Mouse (Mus musculus) heart, embryonic 12.5 days (tissue): ENCODE measurements around the gene Tmem131l. TPM values are rescaled to one million over a fixed set of nuclear protein-coding genes. Genes with fewer than 3 reads are reported as not detected.

Experiments
- ATAC-seq: fragments of 200-750 bp; cut with Nextera tagmentation; 2 replicates; pipeline ENCODE4 v1.8.0; 2017; ENCODE audit warnings: moderate TSS enrichment, moderate library complexity; ENCODE audit not compliant: insufficient number of reproducible peaks, low FRiP score
- H3K27ac ChIP-seq: fragments of 300-500 bp; sonication (generic); 2 replicates; pipeline ENCODE4 v1.5.1; 2016; ENCODE audit warnings: mild to moderate bottlenecking, moderate library complexity; ENCODE audit not compliant: poor library complexity, severe bottlenecking
- H3K27me3 ChIP-seq: fragments of 300-500 bp; sonication (generic); replicated peaks from 2 replicates; pipeline ENCODE4 v1.6.1; 2016; ENCODE audit warnings: mild to moderate bottlenecking, moderate library complexity
- H3K36me3 ChIP-seq: fragments of 300-500 bp; sonication (generic); 2 replicates; pipeline ENCODE4 v1.6.1; 2016; ENCODE audit warnings: mild to moderate bottlenecking, moderate library complexity
- H3K4me1 ChIP-seq: fragments of 300-500 bp; sonication (generic); replicated peaks from 2 replicates; pipeline ENCODE4 v1.6.1; 2016; ENCODE audit warnings: mild to moderate bottlenecking
- H3K4me2 ChIP-seq: fragments of 300-500 bp; sonication (generic); 2 replicates; pipeline ENCODE4 v1.6.1; 2016; ENCODE audit warnings: mild to moderate bottlenecking, moderate library complexity
- H3K4me3 ChIP-seq: fragments of 300-500 bp; sonication (generic); 2 replicates; pipeline ENCODE4 v1.5.1; 2016; ENCODE audit warnings: mild to moderate bottlenecking
- H3K9ac ChIP-seq: fragments of 300-500 bp; sonication (generic); 2 replicates; pipeline ENCODE4 v1.6.1; 2016; ENCODE audit warnings: mild to moderate bottlenecking, moderate library complexity
- H3K9me3 ChIP-seq: fragments of 300-500 bp; sonication (generic); replicated peaks from 2 replicates; pipeline ENCODE4 v1.6.1; 2016; ENCODE audit warnings: mild to moderate bottlenecking, moderate library complexity
- WGBS: fragments of 180-500 bp; shearing (Covaris S2); methylation state at CpG from one replicate; pipeline ENCODE4 v1.1.7; 2016; 5-methylcytosine and 5-hydroxymethylcytosine counted together
- polyA plus RNA-seq: library from polyadenylated mRNA; unstranded; fragments of >200 nt; fragmentation: Nextera tagmentation; extraction: Ambion mirVana; gene quantifications from 2 replicates; pipeline ENCODE4 v1.2.1, GENCODE M21; 2016

Tmem131l gene
- polyA plus RNA-seq, 1 experiment from 2014 or later = 26.9 TPM

GRCm38 (mm10) chr3:83988214-83988613 is 51.8 kb downstream of the Tmem131l start:
- H3K36me3 ChIP-seq = no peaks in the 10 kb centered on the region
- H3K9ac ChIP-seq = no peak overlapping the region
- no peak overlapping the region for H3K27ac ChIP-seq
- no peaks in the 10 kb centered on the region for H3K27me3 ChIP-seq
- no peak overlapping the region for H3K4me2 ChIP-seq
- ATAC-seq = no peak
- no peaks in the 10 kb centered on the region for H3K9me3 ChIP-seq
- peaks cover 58% of the 10 kb centered on the region for H3K4me1 ChIP-seq
- H3K4me3 ChIP-seq = no peak overlapping the region
- 40% methylated on average over 4 of the region's 4 CpGs for WGBS

- Histone ChIP-seq H3K36me3 (no peaks in the 10 kb centered on the region), H3K4me3 (no peak overlapping the region), H3K9me3 (no peaks in the 10 kb centered on the region), H3K27me3 (no peaks in the 10 kb centered on the region), H3K27ac (no peak overlapping the region), H3K9ac (no peak overlapping the region), H3K4me2 (no peak overlapping the region), H3K4me1 (peaks cover 52% of the 10 kb centered on the region)
- no peak for ATAC-seq
- 85% methylated on average over 8 of the region's 8 CpGs for WGBS
Observed at GRCm38 (mm10) chr3:83987533-83988112, 52.4 kb downstream of the Tmem131l start.

- Histone ChIP-seq H3K27ac (no peak overlapping the region), H3K4me3 (no peak overlapping the region), H3K4me1 (peaks cover 43% of the 10 kb centered on the region), H3K9ac (no peak overlapping the region), H3K4me2 (no peak overlapping the region), H3K36me3 (no peaks in the 10 kb centered on the region), H3K27me3 (no peaks in the 10 kb centered on the region), H3K9me3 (no peaks in the 10 kb centered on the region)
- ATAC-seq = peak; percentile 22; the same call in 1 of the 2 replicates
- WGBS = 46% methylated on average over 3 of the region's 3 CpGs
Observed at GRCm38 (mm10) chr3:83986740-83987139, 53.2 kb downstream of the Tmem131l start.

GRCm38 (mm10) chr3:83985426-83985825 is 54.5 kb downstream of the Tmem131l start:
- WGBS = 70% methylated on average over 6 of the region's 6 CpGs
- no peak overlapping the region for H3K4me3 ChIP-seq
- H3K9ac ChIP-seq = no peak overlapping the region
- H3K4me1 ChIP-seq = peaks cover 45% of the 10 kb centered on the region
- no peaks in the 10 kb centered on the region for H3K9me3 ChIP-seq
- no peaks in the 10 kb centered on the region for H3K27me3 ChIP-seq
- no peaks in the 10 kb centered on the region for H3K36me3 ChIP-seq
- H3K4me2 ChIP-seq = no peak overlapping the region
- H3K27ac ChIP-seq = no peak overlapping the region
- no peak for ATAC-seq

GRCm38 (mm10) chr3:83984379-83984778 is 55.6 kb downstream of the Tmem131l start:
- H3K9me3 ChIP-seq = no peaks in the 10 kb centered on the region
- no peak for ATAC-seq
- H3K4me3 ChIP-seq = no peak overlapping the region
- H3K9ac ChIP-seq = no peak overlapping the region
- peaks cover 47% of the 10 kb centered on the region for H3K4me1 ChIP-seq
- WGBS = 47% methylated on average over 4 of the region's 4 CpGs
- no peak overlapping the region for H3K4me2 ChIP-seq
- no peaks in the 10 kb centered on the region for H3K36me3 ChIP-seq
- H3K27ac ChIP-seq = no peak overlapping the region
- no peaks in the 10 kb centered on the region for H3K27me3 ChIP-seq

- no peak for ATAC-seq
- Histone ChIP-seq H3K9me3 (no peaks in the 10 kb centered on the region), H3K9ac (no peak overlapping the region), H3K27ac (no peak overlapping the region), H3K4me2 (no peak overlapping the region), H3K4me3 (no peak overlapping the region), H3K4me1 (peaks cover 46% of the 10 kb centered on the region), H3K36me3 (no peaks in the 10 kb centered on the region), H3K27me3 (no peaks in the 10 kb centered on the region)
- 85% methylated on average over 4 of the region's 4 CpGs for WGBS
Observed at GRCm38 (mm10) chr3:83982821-83983220, 57.2 kb downstream of the Tmem131l start.

GRCm38 (mm10) chr3:83980231-83980872 is 59.6 kb downstream of the Tmem131l start:
- H3K36me3 ChIP-seq = no peaks in the 10 kb centered on the region
- 50% methylated on average over 6 of the region's 6 CpGs for WGBS
- H3K9me3 ChIP-seq = no peaks in the 10 kb centered on the region
- peaks cover 31% of the 10 kb centered on the region for H3K4me1 ChIP-seq
- H3K4me3 ChIP-seq = no peak overlapping the region
- no peak overlapping the region for H3K4me2 ChIP-seq
- ATAC-seq = no peak
- H3K9ac ChIP-seq = 0 out of 2 replicates have a peak overlapping the region, but pooled peaks have one; percentile 5
- H3K27me3 ChIP-seq = no peaks in the 10 kb centered on the region
- H3K27ac ChIP-seq = no peak overlapping the region

GRCm38 (mm10) chr3:83978497-83979410 is 61.2 kb downstream of the Tmem131l start:
- H3K27me3 ChIP-seq = no peaks in the 10 kb centered on the region
- no peak for ATAC-seq
- no peak overlapping the region for H3K27ac ChIP-seq
- H3K36me3 ChIP-seq = no peaks in the 10 kb centered on the region
- H3K9ac ChIP-seq = no peak overlapping the region
- 90% methylated on average over 4 of the region's 4 CpGs for WGBS
- H3K4me3 ChIP-seq = no peak overlapping the region
- H3K4me2 ChIP-seq = no peak overlapping the region
- H3K9me3 ChIP-seq = no peaks in the 10 kb centered on the region
- H3K4me1 ChIP-seq = peaks cover 24% of the 10 kb centered on the region

- peaks cover 27% of the 10 kb centered on the region for H3K4me1 ChIP-seq
- no peaks in the 10 kb centered on the region for H3K9me3 ChIP-seq
- H3K4me3 ChIP-seq = no peak overlapping the region
- WGBS = 87% methylated on average over 3 of the region's 3 CpGs
- H3K27me3 ChIP-seq = no peaks in the 10 kb centered on the region
- H3K4me2 ChIP-seq = no peak overlapping the region
- H3K36me3 ChIP-seq = no peaks in the 10 kb centered on the region
- ATAC-seq = no peak
- no peak overlapping the region for H3K27ac ChIP-seq
- H3K9ac ChIP-seq = no peak overlapping the region
Observed at GRCm38 (mm10) chr3:83977817-83978216, 62.2 kb downstream of the Tmem131l start.

- H3K9me3 ChIP-seq = no peaks in the 10 kb centered on the region
- H3K4me1 ChIP-seq = peaks cover 39% of the 10 kb centered on the region
- no peaks in the 10 kb centered on the region for H3K27me3 ChIP-seq
- ATAC-seq = no peak
- no peaks in the 10 kb centered on the region for H3K36me3 ChIP-seq
- no peak overlapping the region for H3K4me2 ChIP-seq
- H3K27ac ChIP-seq = no peak overlapping the region
- H3K4me3 ChIP-seq = no peak overlapping the region
- whole genome bisulfite sequencing = 74% methylated on average over 3 of the region's 3 CpGs
- H3K9ac ChIP-seq = no peak overlapping the region
Observed at GRCm38 (mm10) chr3:83976161-83976560, 63.8 kb downstream of the Tmem131l start.

- Histone ChIP-seq H3K36me3 (no peaks in the 10 kb centered on the region), H3K4me1 (peaks cover 31% of the 10 kb centered on the region), H3K27ac (no peak overlapping the region), H3K27me3 (no peaks in the 10 kb centered on the region), H3K9me3 (no peaks in the 10 kb centered on the region), H3K4me3 (no peak overlapping the region), H3K9ac (no peak overlapping the region), H3K4me2 (no peak overlapping the region)
- WGBS = 80% methylated on average over 2 of the region's 2 CpGs
- ATAC-seq = no peak
Observed at GRCm38 (mm10) chr3:83973339-83973738, 66.6 kb downstream of the Tmem131l start.
